Comparison of ENCODE assay signal across 9 mouse cellular contexts in genomic region chr7:74107176-74107928, GRCm38 (mm10).
DNase-seq lines count a peak whose midpoint lies in the region; ATAC-seq and TF ChIP-seq lines count a peak whose summit lies in the region.
"Had no signal": no experiment of that assay in that cellular context is flagged by ENCODE, and none has a peak within 500 bp of the region (broad histone marks: within the 10 kb centered on the region; RNA-seq: fewer than 3 reads in every experiment).

No protein-coding gene starts in this region.

- no peak overlapping the region for H3K4me2 ChIP-seq in heart, embryonic 12.5 days
- no peak overlapping the region for H3K4me2 ChIP-seq in heart, postnatal 0 days (ENCODE audit: low read depth, low read length)
- H3K4me2 ChIP-seq in lung, embryonic 14.5 days = no peak overlapping the region
- H3K4me2 ChIP-seq: liver, embryonic 13.5 days had no signal

- WGBS in heart, embryonic 12.5 days = 42% methylated on average over 5 of the region's 5 CpGs
- WGBS in heart, postnatal 0 days = 27% methylated on average over 5 of the region's 5 CpGs
- WGBS in lung, embryonic 14.5 days = 23% methylated on average over 5 of the region's 5 CpGs

- no peak for TF ChIP-seq CTCF in heart, postnatal 0 days (IDR thresholded peaks at IDR 0.05; ENCODE audit: low read depth)
- TF ChIP-seq CTCF in lung, embryonic 14.5 days (IDR thresholded peaks at IDR 0.05; ENCODE audit: low read depth) = no peak

- no peak for ATAC-seq in heart, embryonic 12.5 days (ENCODE audit: insufficient number of reproducible peaks, low FRiP score)
- no peak for ATAC-seq in heart, postnatal 0 days (ENCODE audit: insufficient read depth, low read depth)
- ATAC-seq in lung, embryonic 14.5 days (ENCODE audit: insufficient read depth) = peak; percentile 88

- no peak overlapping the region for H3K27ac ChIP-seq in heart, embryonic 12.5 days (ENCODE audit: poor library complexity, severe bottlenecking)
- no peak overlapping the region for H3K27ac ChIP-seq in heart, postnatal 0 days (ENCODE audit: low read depth)
- H3K27ac ChIP-seq in lung, embryonic 14.5 days (ENCODE audit: low read depth) = peak overlapping the region; percentile 48; the same call in 1 of the 2 replicates
- H3K27ac ChIP-seq: liver, embryonic 13.5 days had no signal

- peak; percentile 37 to 55 for DNase-seq in heart, adult 18-20 months
- peak; percentile 13 for DNase-seq in urinary bladder, postnatal 14 days (ENCODE audit: low spot score)
- no peak for DNase-seq in urinary bladder, adult 2 months (ENCODE audit: low spot score)
- DNase-seq in heart, postnatal 0 days (ENCODE audit: low spot score) = peak; percentile 23
- DNase-seq in lung, embryonic 14.5 days = peak; percentile 94
- no peak for DNase-seq in urinary bladder, adult 18-20 months (ENCODE audit: low spot score in 2 of 2)
- no peak for DNase-seq in left cerebral cortex, adult 8-10 months (ENCODE audit: low spot score in 2 of 2)
- DNase-seq: liver, embryonic 13.5 days had no signal

- no peak overlapping the region for H3K4me3 ChIP-seq in heart, embryonic 12.5 days
- H3K4me3 ChIP-seq in heart, postnatal 0 days (ENCODE audit: low read depth, low read length) = no peak overlapping the region
- no peak overlapping the region for H3K4me3 ChIP-seq in lung, embryonic 14.5 days (ENCODE audit: low read depth, low read length)
- H3K4me3 ChIP-seq: liver, embryonic 13.5 days had no signal

- no peak for TF ChIP-seq EP300 in heart, postnatal 0 days (IDR thresholded peaks at IDR 0.05; ENCODE audit: low read depth)

- no peaks in the 10 kb centered on the region for H3K4me1 ChIP-seq in heart, embryonic 12.5 days (replicated peaks)
- H3K4me1 ChIP-seq in heart, postnatal 0 days (ENCODE audit: control insufficient read depth, insufficient read depth) = no peaks in the 10 kb centered on the region
- H3K4me1 ChIP-seq in lung, embryonic 14.5 days (ENCODE audit: insufficient read depth) = peaks cover 4% of the 10 kb centered on the region; the same call in 1 of the 2 replicates
- H3K4me1 ChIP-seq: liver, embryonic 13.5 days had no signal

- no peak overlapping the region for H3K9ac ChIP-seq in heart, embryonic 12.5 days
- H3K9ac ChIP-seq in heart, postnatal 0 days (replicated peaks; ENCODE audit: low read depth, low read length) = no peak overlapping the region
- no peak overlapping the region for H3K9ac ChIP-seq in lung, embryonic 14.5 days
- H3K9ac ChIP-seq: liver, embryonic 13.5 days had no signal

- H3K9me3 ChIP-seq in heart, embryonic 12.5 days (replicated peaks) = no peaks in the 10 kb centered on the region
- H3K9me3 ChIP-seq in heart, postnatal 0 days (replicated peaks; ENCODE audit: control insufficient read depth, low read length) = no peaks in the 10 kb centered on the region
- H3K9me3 ChIP-seq in lung, embryonic 14.5 days (ENCODE audit: low read depth, low read length) = no peaks in the 10 kb centered on the region
- H3K9me3 ChIP-seq: liver, embryonic 13.5 days had no signal

- H3K36me3 ChIP-seq in heart, embryonic 12.5 days = no peaks in the 10 kb centered on the region
- no peaks in the 10 kb centered on the region for H3K36me3 ChIP-seq in heart, postnatal 0 days (replicated peaks; ENCODE audit: control insufficient read depth, insufficient read depth, low read length)
- no peaks in the 10 kb centered on the region for H3K36me3 ChIP-seq in lung, embryonic 14.5 days (ENCODE audit: insufficient read depth)
- H3K36me3 ChIP-seq: liver, embryonic 13.5 days had no signal

- no peaks in the 10 kb centered on the region for H3K27me3 ChIP-seq in heart, embryonic 12.5 days (replicated peaks)
- no peaks in the 10 kb centered on the region for H3K27me3 ChIP-seq in heart, postnatal 0 days (ENCODE audit: control insufficient read depth, insufficient read depth, low read length)
- no peaks in the 10 kb centered on the region for H3K27me3 ChIP-seq in lung, embryonic 14.5 days (ENCODE audit: insufficient read depth, low read length)
- H3K27me3 ChIP-seq: liver, embryonic 13.5 days had no signal

Comparison
In these comparisons a context has a peak if more than half of its experiments do, and no peak if none do; other contexts are left out.
1. DNase-seq: peak in heart, adult 18-20 months (2 of 2), urinary bladder, postnatal 14 days (single experiment), heart, postnatal 0 days (single experiment) and lung, embryonic 14.5 days (single experiment); none in urinary bladder, adult 2 months (single experiment), urinary bladder, adult 18-20 months (0 of 2) and left cerebral cortex, adult 8-10 months (0 of 2).